Mouse (Mus musculus) regulatory T cell (primary cell): ENCODE results near the gene Ctbp1.

Source experiments
- in situ Hi-C: fragments of 300-600 bp; cut with MboI, MseI; formaldehyde crosslinking; loops from one replicate; pipeline ENCODE4 v1.15.1; 2025; ENCODE audit warnings: high pct_unique_total_duplicates

Gene Ctbp1

DNA sequence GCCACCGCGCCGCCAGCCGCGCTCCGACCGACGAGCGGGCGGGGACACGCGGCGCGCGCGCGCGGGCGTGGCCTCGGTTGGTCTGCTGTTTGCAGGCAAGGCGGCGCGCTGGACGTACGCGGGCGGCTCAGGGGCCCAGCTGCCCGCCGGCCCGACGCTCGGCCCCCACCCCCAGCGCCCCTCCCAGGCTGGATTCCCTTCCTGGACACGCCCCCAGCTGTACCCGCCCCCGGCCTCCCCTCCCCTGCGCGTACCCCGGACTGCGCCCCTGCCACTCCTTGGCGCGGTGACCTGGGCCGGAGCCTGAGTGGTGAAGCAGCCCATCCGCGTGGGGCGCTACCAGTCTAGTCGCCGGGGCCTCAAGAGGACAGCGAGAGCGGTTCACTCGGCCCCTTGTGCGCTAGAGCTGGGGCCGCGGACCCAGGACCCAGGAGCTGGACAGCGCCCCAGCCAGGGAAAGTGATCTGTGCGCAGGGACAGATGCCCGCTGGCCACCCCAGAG lies at the start of gene Ctbp1:
Gene Ctbp1 (minus strand): TSS at position 42 of the 502 bp plus-strand sequence.
- in situ Hi-C loops, result loop anchor here (5.0 kb wide), 1 partner anchor 102 kb away; the partner anchor contains the start of gene Uvssa

DNA sequence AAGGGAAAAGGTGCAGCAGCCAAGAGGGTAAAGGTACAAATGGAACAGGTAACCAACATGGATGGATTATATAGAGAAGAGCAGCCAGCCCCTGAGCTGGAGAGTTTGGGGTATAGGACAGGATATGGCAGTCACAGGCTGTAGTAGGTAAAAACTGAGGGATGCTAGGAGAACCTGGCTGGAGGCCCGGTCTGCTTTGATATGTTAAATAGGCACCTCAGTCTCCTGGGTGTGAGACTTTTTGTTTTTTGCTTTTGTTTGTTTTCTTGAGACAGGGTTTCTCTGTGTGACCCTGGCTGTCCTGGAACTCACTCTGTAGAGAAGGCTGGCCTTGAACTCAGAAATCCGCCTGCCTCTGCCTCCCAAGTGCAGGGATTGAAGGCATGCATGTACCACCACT lies 49.7 kb upstream of the Ctbp1 start:
- in situ Hi-C loops, result no loop called here

DNA sequence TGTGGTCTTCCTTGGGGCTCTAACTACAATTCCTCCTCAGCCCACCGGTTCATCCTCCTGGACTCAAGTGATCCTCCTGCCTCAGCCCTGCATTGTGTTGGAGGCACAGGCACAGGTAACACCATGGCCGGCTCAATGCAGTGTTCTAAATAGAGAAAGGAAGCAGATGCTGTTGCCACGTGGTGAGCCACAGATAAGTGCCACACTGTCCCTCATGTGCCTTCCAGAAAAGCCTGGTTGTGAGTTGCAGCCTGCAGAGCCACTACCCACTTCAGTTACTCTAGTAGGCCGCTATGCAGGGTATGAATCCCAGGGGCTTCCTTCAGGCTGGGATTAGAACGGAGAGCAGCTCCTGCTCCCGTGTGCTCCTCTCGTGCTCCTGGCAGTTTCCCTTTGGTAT lies 37.4 kb upstream of the Ctbp1 start:
- in situ Hi-C loops, result no loop called here

DNA sequence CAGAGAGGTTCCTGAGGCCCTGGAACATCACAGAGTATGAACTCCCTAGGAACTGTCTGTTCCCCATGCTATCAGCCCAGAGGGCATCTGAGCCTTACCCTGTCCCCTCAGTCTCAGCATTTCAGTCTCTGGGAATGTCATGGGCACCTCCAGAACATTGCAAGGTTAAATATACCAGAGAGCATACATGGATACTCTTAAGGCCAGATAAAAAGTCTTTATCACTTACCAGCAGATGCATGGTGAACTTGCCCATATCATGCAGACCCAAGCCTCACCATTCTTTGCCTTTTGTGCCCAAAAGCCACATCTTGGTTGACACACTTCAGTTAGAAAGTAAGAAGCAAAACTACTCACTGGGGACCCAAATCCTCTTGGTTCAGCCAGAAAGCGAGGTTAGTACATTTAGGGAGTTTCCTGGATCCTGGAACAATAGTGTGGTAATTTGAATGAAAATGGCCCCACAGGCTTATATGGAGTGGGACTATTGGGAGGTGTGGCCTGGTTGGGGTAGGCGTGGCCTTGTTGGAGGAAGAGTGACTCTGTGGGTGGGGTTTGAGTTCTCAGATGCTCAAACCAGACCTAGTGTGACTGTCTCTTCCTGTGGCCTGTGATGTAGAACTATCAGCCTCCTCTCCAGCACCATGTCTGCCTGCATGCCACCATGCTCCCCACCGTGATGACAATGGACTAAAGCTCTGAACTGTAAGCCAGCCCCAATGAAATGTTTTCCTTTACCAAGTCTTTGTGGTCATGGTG lies 36.1 kb upstream of the Ctbp1 start:
- in situ Hi-C loops, result no loop called here

DNA sequence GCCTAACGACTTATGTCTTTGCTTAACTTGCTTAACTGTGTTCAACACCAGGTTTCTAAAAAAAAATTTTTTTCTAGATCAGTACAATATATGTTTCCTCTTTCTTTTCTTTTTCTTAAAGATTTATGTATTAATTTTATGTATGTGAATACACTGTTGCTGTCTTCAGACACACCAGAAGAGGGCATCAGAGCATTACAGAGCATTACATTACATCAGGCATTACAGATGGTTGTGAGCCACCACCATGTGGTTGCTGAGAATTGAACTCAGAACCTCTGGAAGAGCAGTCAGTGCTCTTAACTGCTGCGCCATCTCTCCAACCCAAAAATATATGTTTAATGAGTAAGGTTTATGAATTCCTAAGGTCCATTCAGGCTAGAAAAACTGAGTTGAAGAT lies 27.0 kb upstream of the Ctbp1 start:
- in situ Hi-C loops, result no loop called here

DNA sequence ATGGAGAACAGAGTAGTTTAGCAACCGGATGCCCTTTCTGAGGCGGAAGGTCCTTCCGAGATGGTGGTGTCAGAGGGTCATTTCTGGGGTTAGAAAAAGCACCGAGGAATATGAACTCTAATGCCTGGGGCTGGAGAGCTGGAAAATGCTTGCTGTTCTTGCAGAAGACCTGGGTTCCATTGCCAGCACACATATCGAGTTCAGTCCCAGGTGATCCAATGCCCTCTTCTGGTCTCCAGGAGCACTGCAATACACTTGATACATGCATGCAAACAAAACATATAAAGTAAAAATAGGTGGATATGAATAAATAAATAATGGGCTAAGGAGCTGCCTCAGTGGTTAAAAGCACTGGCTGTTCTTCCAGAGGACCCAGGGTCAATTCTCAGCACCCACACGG lies 22.4 kb upstream of the Ctbp1 start:
- in situ Hi-C loops, result no loop called here

DNA sequence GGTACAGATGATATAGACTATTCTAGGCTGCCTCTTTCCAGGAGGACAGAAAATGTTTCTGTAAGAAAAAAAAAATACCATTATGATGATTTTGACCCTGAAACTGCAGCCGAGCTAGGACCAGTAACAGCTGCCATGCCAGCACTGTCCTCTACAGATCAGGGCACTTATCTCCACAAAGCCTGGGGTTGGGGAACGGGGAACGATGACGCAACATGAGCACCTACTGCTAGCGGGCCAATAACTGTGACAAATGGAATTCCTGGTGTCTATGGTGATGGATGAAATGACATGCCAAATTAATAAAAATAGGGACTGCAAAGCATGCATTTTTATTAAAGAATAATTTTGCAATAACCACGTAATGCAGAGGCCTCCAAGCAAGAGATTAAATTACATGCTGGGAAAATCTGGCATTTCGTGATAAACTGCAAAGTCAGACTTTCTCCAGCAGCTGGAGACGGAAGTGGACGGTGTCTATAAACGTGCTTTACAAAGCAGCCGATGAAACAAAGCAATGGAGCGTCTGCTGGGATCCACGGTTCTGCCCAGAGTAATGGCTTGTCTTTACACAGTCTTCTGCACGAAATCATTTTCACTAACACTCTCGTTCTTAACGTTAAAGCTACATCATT lies 19.1 kb upstream of the Ctbp1 start:
- in situ Hi-C loops, result no loop called here

DNA sequence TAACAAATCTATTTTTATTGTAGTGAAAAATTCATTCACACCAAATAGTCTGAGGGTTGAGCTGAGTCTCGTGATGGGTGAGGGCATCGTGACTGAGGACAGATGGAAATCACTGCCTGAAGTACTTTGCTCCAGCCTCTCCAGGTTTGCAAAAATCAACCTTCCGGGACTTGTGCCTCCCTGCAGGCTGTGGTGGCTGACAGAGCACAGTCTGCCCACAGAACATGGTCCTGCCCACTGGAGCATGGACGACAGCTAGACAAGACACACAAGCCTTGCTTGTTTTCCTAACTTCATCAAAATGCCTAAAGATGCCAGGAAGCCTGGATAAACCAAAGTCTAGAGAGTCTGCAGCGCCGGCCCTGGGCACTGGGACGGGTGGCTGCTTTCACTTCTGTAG lies 9.2 kb upstream of the Ctbp1 start:
- in situ Hi-C loops, result no loop called here

DNA sequence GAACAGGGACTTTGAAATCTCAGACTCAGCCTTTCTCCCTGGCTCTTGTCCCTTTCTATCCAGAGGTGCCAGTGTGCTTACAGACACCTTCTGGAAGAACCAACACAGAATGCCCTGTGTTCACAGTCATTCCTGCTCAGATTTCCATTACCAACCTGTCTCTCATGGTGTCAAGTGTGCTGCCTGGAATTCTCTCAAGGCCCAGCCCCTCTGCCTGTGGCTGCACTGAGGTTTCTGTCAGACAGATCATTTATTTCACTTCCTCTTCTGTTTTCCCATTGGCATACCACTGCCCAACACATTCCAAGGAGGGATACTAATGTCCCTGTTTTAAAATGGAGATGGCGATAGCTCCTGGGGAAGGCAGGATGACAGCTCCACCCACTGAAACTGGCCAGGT lies 6.6 kb upstream of the Ctbp1 start:
- in situ Hi-C loops, result no loop called here

DNA sequence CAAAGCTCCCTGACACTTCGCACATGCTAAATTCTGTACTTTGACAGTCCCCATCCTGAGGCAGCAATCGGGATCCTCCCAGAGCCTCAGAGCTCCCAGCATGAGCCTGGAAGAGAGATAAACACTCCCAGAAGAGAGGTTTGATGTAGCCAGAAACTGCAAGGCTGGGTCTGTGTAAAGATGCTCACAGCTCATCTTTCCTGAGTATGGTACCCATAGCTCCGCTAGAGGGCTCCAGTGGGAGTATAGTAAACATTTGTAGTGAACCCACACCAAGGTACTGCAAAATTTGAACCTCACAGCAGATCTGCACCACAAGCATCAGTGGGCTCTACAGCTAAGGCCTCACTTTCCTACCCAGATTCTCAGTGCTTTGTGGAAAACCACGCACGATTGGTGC lies 4.2 kb upstream of the Ctbp1 start:
- in situ Hi-C loops, result no loop called here

DNA sequence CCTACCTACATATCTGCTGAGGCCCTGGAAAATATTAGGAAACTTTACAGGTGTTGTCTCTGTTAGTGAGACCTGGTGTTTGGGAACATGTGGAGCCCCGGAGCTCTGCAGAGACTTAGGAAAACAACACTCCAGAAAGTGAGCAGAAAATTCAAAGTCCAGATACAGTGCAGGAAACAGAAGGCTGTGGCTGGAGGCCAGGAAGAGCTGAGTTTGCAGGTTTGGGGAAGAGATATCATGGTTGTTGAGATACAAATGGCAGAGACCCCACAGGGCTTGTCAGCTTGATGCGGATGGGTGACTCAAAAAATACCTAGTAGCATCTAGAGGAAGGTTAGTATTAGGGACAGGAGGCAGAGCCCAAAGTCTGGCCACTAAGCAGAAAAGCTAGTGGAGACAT lies 2.5 kb upstream of the Ctbp1 start:
- in situ Hi-C loops, result no loop called here

DNA sequence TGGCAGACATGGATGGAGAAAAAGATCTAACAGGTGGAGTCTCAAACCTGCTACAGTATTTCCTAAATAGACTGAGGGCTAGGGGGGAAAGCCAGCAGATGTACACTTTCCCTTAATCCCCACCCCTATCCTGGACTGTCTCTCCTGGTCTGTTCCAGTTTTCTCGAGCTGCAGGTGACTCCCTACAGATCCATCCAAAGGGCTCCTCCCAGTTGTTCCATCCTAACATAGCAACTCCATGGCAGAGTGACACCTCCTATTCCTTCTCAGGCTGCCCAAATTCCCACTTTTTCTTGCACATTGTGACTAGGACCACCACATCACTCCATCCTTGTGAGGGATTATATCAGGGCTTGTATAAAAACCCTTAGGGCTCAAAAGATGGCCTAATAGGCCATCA lies 960 bp upstream of the Ctbp1 start:
- in situ Hi-C loops, result no loop called here

DNA sequence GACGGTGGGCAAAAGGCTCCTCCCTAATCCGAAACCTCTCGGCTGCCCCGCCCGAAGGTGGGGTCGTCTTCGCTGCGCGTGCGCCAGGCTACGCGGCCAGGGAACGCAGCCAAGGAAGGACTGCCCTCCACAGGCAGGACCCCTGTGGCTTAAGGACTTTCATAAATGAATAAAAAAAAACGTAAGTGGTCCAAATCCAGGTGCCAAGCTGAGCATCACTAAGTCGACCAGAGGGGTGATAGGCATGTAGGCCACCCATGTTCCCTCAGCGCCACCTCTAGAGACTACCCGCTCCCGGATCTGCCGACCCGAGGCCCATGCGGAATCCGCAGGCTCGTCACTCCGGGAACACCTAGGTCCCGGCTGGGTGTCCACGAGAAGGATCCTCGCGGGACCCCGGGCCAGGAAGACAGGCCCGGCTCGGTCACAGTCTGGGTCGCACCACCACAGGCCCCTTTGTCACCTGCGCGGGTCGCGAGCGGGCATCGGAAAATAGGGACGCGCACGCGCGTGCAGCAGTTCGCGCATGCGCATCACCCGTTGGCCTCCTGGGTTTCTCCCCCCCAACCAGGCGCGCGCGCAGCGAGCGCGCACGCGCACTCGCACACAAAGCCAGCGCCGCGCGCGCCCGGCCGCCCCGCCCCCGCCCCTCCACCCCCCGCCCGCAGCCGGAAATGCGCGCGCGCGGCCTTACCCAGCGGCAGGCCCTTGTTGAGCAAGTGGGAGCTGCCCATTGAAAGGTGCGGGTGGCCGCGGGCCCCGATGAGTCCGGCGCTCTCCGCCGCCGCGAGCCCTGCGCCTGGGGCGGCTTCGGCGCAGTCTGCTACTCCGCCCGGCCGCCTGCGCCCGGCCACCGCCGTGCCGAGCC lies 475 bp downstream of the Ctbp1 start:
- in situ Hi-C loops, result loop anchor here (5.0 kb wide), 1 partner anchor 103 kb away; the partner anchor contains the start of gene Uvssa

DNA sequence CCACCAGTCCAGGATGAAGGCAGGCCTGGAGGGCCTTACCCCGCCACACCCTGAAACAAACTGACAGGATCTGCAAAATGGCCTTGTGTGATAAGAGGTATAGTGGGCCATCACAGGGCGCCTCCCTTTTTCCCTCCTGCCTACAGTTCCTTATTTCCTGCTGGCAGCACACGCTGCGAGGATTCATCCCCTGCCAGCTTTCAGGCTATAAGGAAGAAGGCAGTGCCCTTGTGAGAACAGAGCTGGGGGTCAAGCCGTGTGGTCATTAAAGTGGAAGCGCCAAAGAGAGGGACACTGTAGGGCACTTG lies 1.1 kb downstream of the Ctbp1 start:
- in situ Hi-C loops, result loop anchor here (5.0 kb wide), 1 partner anchor 104 kb away; the partner anchor contains the start of gene Uvssa

DNA sequence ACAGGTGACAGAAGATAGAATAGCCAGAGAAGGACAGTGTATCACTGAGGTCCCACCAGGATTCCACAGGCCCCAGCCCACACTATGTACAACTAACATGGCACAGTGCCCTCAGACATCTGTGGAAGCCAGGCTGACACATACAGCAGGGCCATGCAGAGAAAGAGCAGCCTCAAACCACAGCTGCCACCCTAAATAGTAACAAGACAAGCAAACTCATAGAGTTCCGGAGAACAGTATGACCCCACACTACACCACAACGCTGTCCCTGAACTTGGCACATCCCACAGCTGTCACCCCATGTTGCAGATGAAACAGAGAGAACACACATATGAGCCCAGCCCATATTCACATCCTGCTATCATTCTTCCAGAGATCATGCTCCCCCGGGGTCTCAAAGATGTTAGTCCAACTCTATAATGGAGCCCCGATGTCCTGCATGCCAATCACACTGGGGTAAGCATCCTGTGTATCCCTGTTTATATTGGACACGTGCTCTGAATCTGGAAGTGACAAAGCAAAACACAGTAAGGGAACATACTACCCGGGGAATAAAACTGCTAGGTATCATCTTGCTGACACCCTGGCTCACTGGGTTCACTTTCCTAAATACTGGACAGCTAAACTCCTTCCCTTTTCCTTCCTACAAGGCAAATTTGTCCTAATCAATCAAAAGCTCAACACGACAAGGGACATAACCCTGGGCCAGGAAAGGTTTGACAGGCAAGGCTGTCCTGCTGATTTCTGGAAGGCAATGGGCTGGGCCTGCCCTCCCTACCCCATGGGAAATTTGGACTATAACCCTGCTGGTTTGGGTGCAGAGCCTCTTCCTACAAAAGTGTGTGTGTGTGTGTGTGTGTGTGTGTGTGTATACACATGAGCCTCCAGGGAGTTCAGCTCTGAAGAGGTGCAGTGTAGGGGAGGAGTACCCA lies 1.7 kb downstream of the Ctbp1 start:
- in situ Hi-C loops, result loop anchor here (5.0 kb wide), 1 partner anchor 104 kb away; the partner anchor contains the start of gene Uvssa

DNA sequence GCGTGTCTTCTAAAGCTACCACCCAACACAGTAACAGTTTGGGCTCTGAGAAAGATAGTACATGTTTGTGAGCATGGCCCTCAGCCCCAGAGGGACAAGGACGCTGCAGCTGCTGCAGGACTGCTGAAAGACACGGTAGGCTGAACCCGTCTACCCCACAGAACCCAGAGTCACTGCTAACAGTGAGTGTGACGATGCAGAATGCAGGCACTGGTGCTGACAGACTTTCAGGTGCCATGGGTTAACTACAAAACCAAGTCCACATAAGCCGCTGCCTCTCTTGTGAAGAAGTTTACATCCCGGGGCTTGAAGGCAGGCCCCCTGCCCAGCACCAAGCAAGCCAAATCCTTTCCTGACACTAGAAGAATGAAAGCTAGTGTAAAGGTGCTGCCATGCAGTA lies 2.6 kb downstream of the Ctbp1 start:
- in situ Hi-C loops, result loop anchor here (5.0 kb wide), 1 partner anchor 105 kb away; the partner anchor contains the start of gene Uvssa

DNA sequence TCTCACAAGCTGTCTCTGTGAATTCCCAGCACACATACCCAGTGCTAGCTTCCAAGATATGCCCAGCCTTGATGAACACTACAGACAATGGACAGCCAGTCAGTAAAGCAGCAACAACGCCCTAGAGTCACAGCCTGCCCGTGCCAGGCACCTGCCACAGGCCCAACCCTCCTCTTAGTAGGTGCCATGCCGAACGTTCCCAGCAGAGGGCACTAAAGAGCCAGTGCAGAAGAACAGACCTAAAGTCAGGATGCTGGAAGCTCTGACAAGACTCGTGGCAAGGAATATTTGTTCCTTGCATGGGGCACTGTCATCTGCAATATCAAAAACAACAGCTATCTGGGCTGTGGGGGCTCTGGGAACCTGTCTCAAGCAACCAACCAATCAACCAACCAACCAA lies 4.2 kb downstream of the Ctbp1 start:
- in situ Hi-C loops, result loop anchor here (5.0 kb wide), 1 partner anchor 107 kb away; the partner anchor contains the start of gene Uvssa

DNA sequence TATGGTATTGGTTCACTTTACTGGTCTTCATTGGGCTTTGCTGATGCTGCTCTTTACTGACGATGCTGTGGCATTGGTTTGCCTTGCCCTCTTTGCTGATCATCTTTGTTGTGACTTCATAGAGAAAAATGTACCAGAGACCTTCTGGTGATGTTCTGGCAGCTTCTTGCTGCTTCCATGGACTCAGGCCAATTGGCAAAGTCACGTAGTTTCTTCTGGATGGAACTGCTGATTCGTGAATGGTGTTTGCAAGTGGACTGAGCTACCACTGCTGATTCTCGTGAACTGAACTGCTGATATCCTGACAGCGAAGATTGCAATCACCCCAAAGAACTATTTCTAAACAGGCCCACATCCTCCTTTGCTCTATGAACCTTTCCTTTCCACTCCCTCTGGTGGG lies 20.4 kb downstream of the Ctbp1 start:
- in situ Hi-C loops, result no loop called here

DNA sequence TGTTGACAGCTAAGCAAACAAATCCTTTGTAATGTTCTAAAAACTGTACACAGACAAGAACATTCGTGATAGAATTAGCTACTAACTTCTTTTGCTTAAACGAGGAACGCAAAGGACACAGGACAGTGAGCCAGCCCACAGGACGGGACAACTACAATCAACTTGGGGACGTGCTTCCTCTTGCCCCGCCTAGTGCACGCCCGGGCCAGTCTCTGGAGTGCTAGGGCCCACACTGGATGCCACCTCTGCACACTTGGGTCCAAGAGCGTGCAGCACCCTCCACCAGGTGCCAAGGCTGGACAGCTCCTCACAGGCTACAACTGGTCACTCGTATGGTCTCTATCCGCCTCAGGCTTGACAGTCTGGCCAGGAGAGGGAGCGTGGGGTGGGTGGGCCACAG lies 26.6 kb downstream of the Ctbp1 start:
- in situ Hi-C loops, result no loop called here

DNA sequence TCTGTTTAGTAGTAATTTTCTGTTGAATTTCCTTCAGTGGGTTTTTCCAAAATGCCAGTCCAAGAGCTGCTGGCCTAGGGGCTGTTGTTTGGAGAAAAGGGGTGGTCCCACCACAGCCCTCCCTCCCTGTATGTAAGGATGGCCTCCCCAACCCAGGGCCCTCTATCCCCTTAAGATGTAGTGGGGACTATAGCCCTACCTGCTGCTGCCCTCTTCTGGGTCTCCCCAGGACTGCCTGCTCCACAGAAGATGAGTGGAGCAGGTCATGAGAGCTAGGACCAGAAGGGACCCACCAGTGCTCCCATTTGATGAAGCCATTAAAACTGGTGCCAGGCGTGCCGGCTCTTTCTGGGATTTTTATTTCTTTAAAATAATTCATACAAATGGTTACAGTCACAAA lies 27.4 kb downstream of the Ctbp1 start:
- in situ Hi-C loops, result no loop called here

DNA sequence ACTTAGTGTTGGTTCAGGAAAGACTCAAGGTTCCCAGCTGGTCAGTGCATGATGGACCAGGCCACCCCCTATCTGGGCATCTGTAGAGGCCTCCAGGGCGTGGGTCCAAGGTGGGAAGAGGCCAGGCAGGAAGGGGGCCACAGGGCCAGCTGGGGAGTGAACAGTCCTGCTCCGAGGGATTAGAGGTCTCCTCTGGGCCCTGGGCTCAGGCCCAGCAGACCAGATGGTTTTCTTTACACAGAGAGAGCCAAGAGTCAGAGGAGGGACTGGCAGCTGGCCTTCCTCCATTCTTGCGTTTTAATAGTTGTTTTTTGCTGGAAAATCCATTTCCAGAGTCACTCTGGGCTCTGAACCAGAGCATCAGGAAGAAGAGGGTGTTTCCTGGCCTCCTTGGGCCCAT lies 29.1 kb downstream of the Ctbp1 start:
- in situ Hi-C loops, result no loop called here
